Mouse (Mus musculus) E14TG2a.4 (cell line): ENCODE data around the gene Chpf2.
"Not testable (repeated sequence)": the region's sequence is repeated elsewhere in the genome, so short reads cannot be mapped to it uniquely, and the experiment has no call there.

Experiments used
- H3K27me3 ChIP-seq: 2 replicates; pipeline ENCODE4 v1.6.1; 2014; ENCODE audit warnings: low read length, control low read depth; ENCODE audit not compliant: insufficient read depth
- H3K36me3 ChIP-seq: 2 replicates; pipeline ENCODE4 v1.6.1; 2014; ENCODE audit warnings: low read length, control low read depth; ENCODE audit not compliant: insufficient read depth
- H3K4me1 ChIP-seq: replicated peaks from 2 replicates; pipeline ENCODE4 v1.6.1; 2014; ENCODE audit warnings: low read depth, low read length, control low read depth
- H3K4me3 ChIP-seq: replicated peaks from 2 replicates; pipeline ENCODE4 v1.5.1; 2014; ENCODE audit warnings: mild to moderate bottlenecking, low read length
- H3K9me3 ChIP-seq: 2 replicates; pipeline ENCODE4 v1.6.1; 2014; ENCODE audit warnings: low read length, control low read depth
- CTCF ChIP-seq: conservative IDR thresholded peaks from 2 replicates; pipeline ENCODE4 v1.5.1; 2014; ENCODE audit warnings: low read length
- NANOG ChIP-seq: IDR thresholded peaks from 2 replicates; pipeline ENCODE4 v1.6.1; 2014; ENCODE audit warnings: borderline replicate concordance, low read length, mixed read lengths
- POU5F1 ChIP-seq: IDR thresholded peaks from 2 replicates; pipeline ENCODE4 v1.6.1; 2014; ENCODE audit warnings: low read length, borderline replicate concordance

Gene Chpf2

DNA sequence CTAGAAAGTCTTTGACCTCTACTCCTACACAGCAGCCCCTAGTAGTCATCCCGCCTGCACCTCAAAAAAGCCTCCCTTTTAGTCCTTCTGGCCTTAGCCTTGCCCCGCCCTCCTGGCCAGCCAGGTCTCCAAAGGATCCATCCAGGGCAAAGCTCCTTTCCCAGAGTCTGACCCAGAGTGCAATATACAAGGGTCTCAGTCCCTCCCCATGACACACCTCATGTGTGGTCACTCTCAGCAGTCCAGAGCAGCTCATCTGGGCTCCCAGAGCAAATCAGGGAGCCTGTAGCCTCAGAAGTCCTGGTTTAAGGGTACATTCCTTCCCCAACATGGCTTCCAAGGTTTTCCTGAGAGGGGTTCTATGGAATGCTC is 35.2 kb upstream of the Chpf2 start:
- Histone ChIP-seq H3K9me3 (no peaks in the 10 kb centered on the region), H3K27me3 (peaks cover 56% of the 10 kb centered on the region), H3K4me3 (peak overlapping the region; percentile 45), H3K36me3 (no peaks in the 10 kb centered on the region), H3K4me1 (peaks cover 40% of the 10 kb centered on the region)
- TF ChIP-seq NANOG (no peak), CTCF (no peak), POU5F1 (no peak)

DNA sequence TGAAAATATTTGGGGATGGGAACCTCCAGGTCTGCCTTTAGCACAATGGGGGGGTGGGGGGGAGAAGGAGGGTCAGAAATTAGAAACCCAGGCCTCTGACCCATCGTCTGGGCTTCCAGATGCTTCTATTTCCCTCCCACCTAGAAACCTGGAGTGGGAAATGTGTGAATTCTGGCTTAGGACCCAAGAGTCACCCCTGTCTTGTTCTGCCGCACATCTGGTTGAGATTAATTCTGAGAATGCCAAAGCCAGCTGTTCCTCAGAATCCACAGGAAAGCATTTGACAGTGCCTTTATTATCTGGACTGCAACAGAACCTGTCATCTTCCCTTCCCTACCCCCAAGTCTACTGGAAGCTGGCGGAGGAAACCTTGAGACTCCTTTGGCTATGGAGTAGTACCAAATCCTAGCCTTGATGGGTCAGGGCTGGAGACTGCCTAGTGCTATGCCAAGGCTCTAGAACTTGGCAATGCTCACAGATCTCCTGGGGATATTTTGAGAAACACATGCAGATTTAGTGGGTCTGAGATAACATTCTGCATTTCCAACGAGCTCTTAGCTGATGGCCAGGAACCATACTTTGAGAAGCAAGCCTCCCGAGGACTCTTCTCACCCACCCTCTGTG is 32.8 kb upstream of the Chpf2 start:
- no peaks in the 10 kb centered on the region for H3K36me3 ChIP-seq
- no peak overlapping the region for H3K4me3 ChIP-seq
- peaks cover 51% of the 10 kb centered on the region for H3K27me3 ChIP-seq
- H3K9me3 ChIP-seq, result no peaks in the 10 kb centered on the region
- TF ChIP-seq CTCF (no peak), POU5F1 (no peak), NANOG (no peak)
- H3K4me1 ChIP-seq, result peaks cover 40% of the 10 kb centered on the region

DNA sequence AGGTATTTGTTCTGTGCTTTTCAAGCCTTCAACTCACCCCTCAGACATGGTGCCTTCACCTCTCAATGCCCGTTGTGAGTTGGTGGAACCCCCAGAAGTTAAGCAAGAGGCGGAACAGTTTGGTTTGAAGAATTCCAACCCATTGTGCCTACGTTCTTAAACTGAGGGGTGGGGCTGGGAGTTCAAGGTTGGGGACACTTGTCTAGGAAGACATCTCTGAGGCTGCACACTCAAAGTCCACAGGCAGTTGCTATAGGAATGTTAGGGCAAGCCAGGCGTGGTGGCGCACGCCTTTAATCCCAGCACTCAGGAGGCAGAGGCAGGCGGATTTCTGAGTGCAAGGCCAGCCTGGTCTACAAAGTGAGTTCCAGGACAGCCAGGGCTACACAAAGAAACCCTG is 31.2 kb upstream of the Chpf2 start:
- H3K4me3 ChIP-seq, H3K9me3 ChIP-seq, H3K36me3 ChIP-seq: not testable (repeated sequence)
- Histone ChIP-seq H3K27me3 (peaks cover 39% of the 10 kb centered on the region), H3K4me1 (peaks cover 39% of the 10 kb centered on the region)

DNA sequence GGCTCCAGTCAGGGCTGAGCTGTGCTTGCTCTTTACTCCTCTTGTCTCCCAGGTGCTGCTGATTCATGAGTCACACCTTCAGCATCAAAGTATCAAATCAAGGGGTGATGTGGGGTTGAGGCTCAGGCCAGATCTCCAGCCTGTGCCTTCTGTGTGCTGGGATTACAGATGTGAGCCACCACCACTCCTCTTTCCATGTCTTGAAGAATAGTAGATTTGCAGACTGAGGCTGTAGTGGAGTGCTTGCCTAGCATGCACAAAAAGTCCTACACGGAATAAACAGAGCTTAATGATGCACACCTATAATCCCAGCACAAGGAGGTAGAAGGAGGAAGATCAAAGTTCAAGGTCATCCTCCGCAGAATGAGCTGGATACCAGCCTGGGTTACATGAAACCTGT is 29.8 kb upstream of the Chpf2 start, which contains the start of gene 4931409K22Rik:
Gene 4931409K22Rik, minus strand, starts transcription at position 101 of the 400 bp plus-strand sequence.
- Histone ChIP-seq H3K9me3 (no peaks in the 10 kb centered on the region), H3K4me3 (no peak within 1 kb of the TSS), H3K27me3 (peaks cover 29% of the 10 kb centered on the region), H3K4me1 (peaks cover 27% of the 10 kb centered on the region), H3K36me3 (no peaks in the 10 kb centered on the region)
- TF ChIP-seq NANOG (no peak), POU5F1 (no peak), CTCF (no peak)

DNA sequence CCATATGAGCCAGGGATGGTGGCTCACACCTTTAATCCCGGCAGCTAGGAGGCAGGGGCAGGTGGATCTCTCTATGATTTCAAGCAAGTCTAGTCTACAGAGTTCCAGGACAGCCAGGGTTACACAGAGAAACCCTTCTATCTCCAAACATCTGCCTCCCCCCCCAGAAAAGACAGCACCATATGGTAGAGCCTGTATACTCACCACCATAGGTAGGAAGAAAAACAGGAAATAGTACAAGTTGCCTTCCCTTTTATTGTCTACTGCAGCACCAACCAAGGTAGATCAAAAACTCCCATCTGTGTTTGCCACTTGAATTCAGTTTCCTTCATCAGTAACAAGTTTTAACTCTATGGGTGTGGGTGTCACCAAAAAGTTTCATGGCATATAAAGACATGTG is 10.6 kb upstream of the Chpf2 start:
- Histone ChIP-seq H3K27me3 (no peaks in the 10 kb centered on the region), H3K4me3 (peak overlapping the region; percentile 97), H3K36me3 (peaks cover 54% of the 10 kb centered on the region), H3K9me3 (no peaks in the 10 kb centered on the region), H3K4me1 (peaks cover 38% of the 10 kb centered on the region)
- TF ChIP-seq NANOG, result no peak
- TF ChIP-seq CTCF, result no peak
- no peak for TF ChIP-seq POU5F1

DNA sequence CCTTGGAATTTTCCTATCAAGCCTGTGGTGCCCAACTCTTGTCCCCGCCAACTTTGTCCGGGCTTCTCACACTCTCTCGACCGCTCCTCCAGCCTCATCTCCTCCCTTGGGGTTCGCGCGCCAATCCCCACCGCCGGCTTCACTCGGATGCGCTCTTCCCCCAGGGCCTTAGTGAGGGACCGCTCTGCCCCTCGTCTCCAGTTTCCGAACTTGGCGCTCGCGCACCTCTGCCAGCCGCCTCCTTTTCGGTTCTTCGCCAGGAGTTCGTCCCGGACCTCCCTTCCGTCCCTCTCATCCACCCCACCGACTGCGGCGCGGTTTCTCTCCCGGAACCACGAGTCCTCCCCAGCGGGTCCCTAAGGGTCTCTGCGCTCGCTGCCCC is 9.7 kb upstream of the Chpf2 start:
- Histone ChIP-seq H3K9me3 (no peaks in the 10 kb centered on the region), H3K4me1 (peaks cover 38% of the 10 kb centered on the region), H3K36me3 (peaks cover 46% of the 10 kb centered on the region)

DNA sequence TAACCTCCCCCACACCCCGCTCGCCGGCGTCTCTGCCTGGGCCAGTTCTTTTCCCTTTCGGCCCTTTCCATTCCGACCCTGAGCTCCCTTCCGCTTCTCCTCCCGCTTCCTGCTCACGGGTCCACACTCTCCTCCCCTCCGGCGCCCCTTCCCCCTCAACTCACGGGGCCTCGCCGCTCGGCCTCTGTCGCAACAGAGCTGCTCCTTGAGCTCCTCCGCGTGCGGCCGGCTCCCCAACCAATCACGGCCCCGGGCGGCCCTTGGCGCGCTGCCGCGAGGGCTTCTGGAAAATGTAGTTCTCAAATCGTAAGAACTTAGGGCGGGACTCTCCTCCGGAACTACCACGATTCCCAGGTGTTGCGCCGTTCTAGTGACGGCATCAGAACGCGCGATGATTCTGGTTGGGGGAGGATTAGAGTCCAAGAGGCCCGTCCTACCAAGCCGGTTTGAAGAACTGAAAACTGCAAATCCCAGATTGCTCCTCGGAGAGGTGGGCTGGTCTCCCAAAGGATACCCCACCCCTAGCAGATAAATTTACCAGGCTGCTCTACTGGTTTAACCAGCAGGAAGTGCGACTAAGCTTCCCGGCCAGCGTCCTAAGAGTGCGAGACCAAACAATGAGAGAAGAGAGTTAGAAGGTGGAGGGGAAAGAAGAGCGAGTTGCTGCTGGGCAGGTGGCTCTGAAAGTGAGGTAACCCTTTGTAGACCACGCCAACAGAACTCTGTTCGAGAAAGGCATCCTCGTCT is 9.2 kb upstream of the Chpf2 start, which contains the start of gene Abcf2:
Gene Abcf2, minus strand, starts transcription at position 285 of the 747 bp plus-strand sequence.
- TF ChIP-seq NANOG (no peak), POU5F1 (no peak), CTCF (no peak)
- peaks cover 37% of the 10 kb centered on the region for H3K4me1 ChIP-seq
- H3K4me3 ChIP-seq, result peak within 1 kb of the TSS; percentile 97
- H3K9me3 ChIP-seq, result no peaks in the 10 kb centered on the region
- H3K36me3 ChIP-seq, result peaks cover 40% of the 10 kb centered on the region
- H3K27me3 ChIP-seq, result no peaks in the 10 kb centered on the region

More for the DNA sequence above, 9.7 kb upstream of the Chpf2 start:
- H3K4me3 ChIP-seq, result peak overlapping the region; percentile 97
- H3K27me3 ChIP-seq, result no peaks in the 10 kb centered on the region
- no peak for TF ChIP-seq CTCF
- no peak for TF ChIP-seq POU5F1
- TF ChIP-seq NANOG, result no peak

DNA sequence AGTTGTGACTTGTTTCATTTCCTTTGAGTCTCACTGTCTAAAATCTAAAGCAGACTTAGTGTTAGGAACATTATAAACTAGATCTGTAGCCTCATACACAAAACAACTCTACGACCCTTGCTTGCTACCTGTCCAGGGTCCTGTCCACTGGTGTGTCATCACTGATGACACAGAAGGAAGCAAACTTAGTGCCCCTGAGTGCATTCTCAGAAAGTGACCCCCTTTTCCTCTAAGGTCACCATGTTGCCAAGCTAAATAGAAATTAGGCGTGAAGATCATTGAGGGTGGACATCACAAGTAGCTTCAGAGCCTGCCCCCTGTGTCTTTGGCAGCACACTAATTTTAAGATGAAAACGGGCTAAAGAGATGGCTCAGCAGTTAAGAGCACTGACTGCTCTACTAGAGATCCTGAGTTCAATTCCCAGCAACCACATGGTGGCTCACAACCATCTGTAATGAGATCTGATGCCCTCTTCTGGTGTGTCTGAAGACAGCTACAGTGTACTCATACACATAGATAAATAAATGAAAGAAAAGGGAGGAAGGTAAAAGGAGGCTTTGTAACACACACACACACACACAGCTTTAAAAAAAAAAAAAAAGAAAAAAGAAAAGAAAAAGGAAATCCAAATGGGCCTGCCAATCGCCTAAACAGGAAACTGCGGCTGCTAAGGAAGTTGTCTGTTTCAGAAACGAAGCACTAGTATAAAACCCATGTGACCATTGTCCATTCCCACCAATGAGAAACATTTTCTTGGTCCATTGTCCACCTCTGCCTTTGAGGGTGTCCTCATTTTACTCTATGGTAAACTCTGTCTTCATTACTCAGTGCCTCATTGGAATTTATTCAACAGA is 8.2 kb upstream of the Chpf2 start:
- TF ChIP-seq CTCF (no peak), POU5F1 (no peak)
- Histone ChIP-seq H3K36me3 (peaks cover 30% of the 10 kb centered on the region), H3K4me3 (peak overlapping the region; percentile 97), H3K9me3 (no peaks in the 10 kb centered on the region), H3K4me1 (peaks cover 27% of the 10 kb centered on the region), H3K27me3 (no peaks in the 10 kb centered on the region)

DNA sequence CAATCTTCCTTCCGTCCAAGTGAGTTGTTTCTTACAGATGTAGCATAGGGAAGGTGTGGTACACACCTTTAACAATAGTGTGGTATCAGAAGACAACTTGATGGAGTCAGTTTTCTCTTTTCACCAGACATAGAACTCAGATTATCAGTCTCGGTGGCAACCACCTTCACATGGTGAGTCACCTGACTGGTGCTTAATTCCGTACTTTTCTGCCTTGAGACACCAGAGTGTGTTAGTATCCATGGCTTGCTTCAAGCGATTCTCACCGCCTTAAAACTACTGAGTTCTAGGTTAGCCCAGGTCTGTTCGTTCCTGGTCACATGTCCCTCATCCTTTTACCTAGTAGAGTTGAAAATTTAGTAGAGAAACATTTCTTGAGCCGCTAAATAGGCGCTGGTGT is 435 bp upstream of the Chpf2 start:
- TF ChIP-seq NANOG (no peak), CTCF (no peak), POU5F1 (no peak)
- peaks cover 25% of the 10 kb centered on the region for H3K36me3 ChIP-seq
- 0 out of 2 replicates have a peak, but pooled peaks cover 3% of the 10 kb centered on the region for H3K27me3 ChIP-seq
- peak overlapping the region; percentile 91 for H3K4me3 ChIP-seq
- peaks cover 46% of the 10 kb centered on the region for H3K4me1 ChIP-seq
- H3K9me3 ChIP-seq, result no peaks in the 10 kb centered on the region
